Mouse (Mus musculus) midbrain, embryonic 16.5 days (tissue): ENCODE data around the gene Mbd3l2. TPM values are rescaled to one million over a fixed set of nuclear protein-coding genes. Genes with fewer than 3 reads are reported as not detected.
"Not testable (repeated sequence)": the region's sequence is repeated elsewhere in the genome, so short reads cannot be mapped to it uniquely, and the experiment has no call there.

Experiments used
- ATAC-seq: fragments of 200-750 bp; cut with Nextera tagmentation; 2 replicates; pipeline ENCODE4 v1.8.0; 2017; ENCODE audit warnings: moderate TSS enrichment
- H3K27ac ChIP-seq: fragments of 300-500 bp; sonication (generic); 2 replicates; pipeline ENCODE4 v1.5.1; 2014; ENCODE audit warnings: mild to moderate bottlenecking, low read length, mixed read lengths
- H3K27me3 ChIP-seq: fragments of 300-500 bp; sonication (generic); 2 replicates; pipeline ENCODE4 v1.6.1; 2014; ENCODE audit warnings: low read depth, low read length, mixed read lengths; ENCODE audit not compliant: control insufficient read depth, insufficient read depth
- H3K36me3 ChIP-seq: fragments of 300-500 bp; sonication (generic); 2 replicates; pipeline ENCODE4 v1.6.1; 2014; ENCODE audit warnings: mild to moderate bottlenecking, low read length, moderate library complexity, mixed read lengths; ENCODE audit not compliant: control insufficient read depth, insufficient read depth
- H3K4me1 ChIP-seq: fragments of 300-500 bp; sonication (generic); 2 replicates; pipeline ENCODE4 v1.6.1; 2014; ENCODE audit warnings: mild to moderate bottlenecking, low read length, mixed read lengths; ENCODE audit not compliant: control insufficient read depth, insufficient read depth
- H3K4me2 ChIP-seq: fragments of 300-500 bp; sonication (generic); 2 replicates; pipeline ENCODE4 v1.6.1; 2014; ENCODE audit warnings: mild to moderate bottlenecking, low read length, mixed read lengths
- H3K4me3 ChIP-seq: fragments of 300-500 bp; sonication (generic); 2 replicates; pipeline ENCODE4 v1.5.1; 2014; ENCODE audit warnings: low read depth, mild to moderate bottlenecking, low read length, moderate library complexity, mixed read lengths
- H3K9ac ChIP-seq: fragments of 300-500 bp; sonication (generic); 2 replicates; pipeline ENCODE4 v1.6.1; 2014; ENCODE audit warnings: low read depth, low read length, mixed read lengths
- H3K9me3 ChIP-seq: fragments of 300-500 bp; sonication (generic); replicated peaks from 2 replicates; pipeline ENCODE4 v1.6.1; 2014; ENCODE audit warnings: mild to moderate bottlenecking, low read length, mixed read lengths; ENCODE audit not compliant: control insufficient read depth, poor library complexity, severe bottlenecking
- WGBS: fragments of 180-500 bp; shearing (Covaris S2); extraction: QIAGEN DNeasy Blood & Tissue Kit; methylation state at CpG from one replicate; pipeline ENCODE4 v1.1.7; 2014; 5-methylcytosine and 5-hydroxymethylcytosine counted together
- polyA plus RNA-seq: library from polyadenylated mRNA; unstranded; fragments of >200 nt; fragmentation: Nextera tagmentation; extraction: Ambion mirVana; gene quantifications from 2 replicates; pipeline ENCODE4 v1.2.1, GENCODE M21; 2015

Mbd3l2 gene
- 0.09 and 0.20 TPM in 2 replicates for polyA plus RNA-seq

DNA sequence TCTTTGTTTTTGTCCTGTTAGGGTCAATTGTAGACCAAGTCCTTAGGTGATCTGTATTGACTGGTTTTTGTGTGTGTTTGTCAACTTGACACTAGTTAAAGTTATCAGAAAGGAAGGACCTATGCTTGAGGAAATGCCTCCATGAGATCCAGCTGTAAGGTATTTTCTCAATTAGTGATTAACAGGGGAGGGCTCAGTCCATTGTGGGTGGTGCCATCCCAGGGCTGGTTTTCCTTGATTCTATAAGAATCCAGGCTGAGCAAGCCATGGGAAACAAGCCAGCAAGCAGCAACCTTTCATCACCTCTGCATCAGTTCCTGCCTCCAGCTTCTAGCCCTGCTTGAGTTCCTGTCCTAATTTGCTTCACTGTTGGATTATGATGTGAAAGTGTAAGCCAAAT lies at the start of gene Mbd3l2:
Gene Mbd3l2 (plus strand): TSS at position 301 of the 400 bp plus-strand sequence.
- no peak within 1 kb of the TSS for H3K4me3 ChIP-seq
- H3K9me3 ChIP-seq, result no peaks in the 10 kb centered on the region
- H3K4me2 ChIP-seq, result no peak within 1 kb of the TSS
- no peak within 1 kb of the TSS for H3K9ac ChIP-seq
- H3K27ac ChIP-seq, result no peak within 1 kb of the TSS
- H3K36me3 ChIP-seq, result no peaks in the 10 kb centered on the region
- no peak for ATAC-seq
- H3K27me3 ChIP-seq, result no peaks in the 10 kb centered on the region
- H3K4me1 ChIP-seq, result no peaks in the 10 kb centered on the region

DNA sequence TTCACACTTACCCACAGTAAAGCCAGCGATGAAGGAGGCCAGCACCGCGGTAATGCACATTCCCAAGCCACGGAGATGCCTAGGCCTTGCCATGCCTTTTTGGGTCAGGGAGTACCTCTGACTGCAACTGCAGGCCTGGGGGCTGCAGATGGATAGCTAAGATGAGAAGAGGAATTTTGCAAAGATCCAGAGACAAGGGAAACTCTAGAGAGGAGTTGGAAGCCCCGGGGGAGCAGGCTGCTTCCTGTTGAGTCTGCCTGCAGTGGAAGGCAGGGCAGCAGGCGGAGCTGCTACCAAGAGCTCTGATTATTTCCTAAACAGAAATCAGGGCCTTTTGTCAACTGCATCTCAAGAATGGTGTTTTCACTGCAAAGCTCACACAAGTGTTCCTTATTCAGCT lies 44.7 kb upstream of the Mbd3l2 start:
- no peak overlapping the region for H3K27ac ChIP-seq
- peak overlapping the region; percentile 17; the same call in 1 of the 2 replicates for H3K4me2 ChIP-seq
- no peak for ATAC-seq
- no peak overlapping the region for H3K9ac ChIP-seq
- no peaks in the 10 kb centered on the region for H3K9me3 ChIP-seq
- no peaks in the 10 kb centered on the region for H3K27me3 ChIP-seq
- no peak overlapping the region for H3K4me3 ChIP-seq
- H3K4me1 ChIP-seq, result no peaks in the 10 kb centered on the region
- WGBS, result 32% methylated on average over 6 of the region's 6 CpGs
- no peaks in the 10 kb centered on the region for H3K36me3 ChIP-seq

DNA sequence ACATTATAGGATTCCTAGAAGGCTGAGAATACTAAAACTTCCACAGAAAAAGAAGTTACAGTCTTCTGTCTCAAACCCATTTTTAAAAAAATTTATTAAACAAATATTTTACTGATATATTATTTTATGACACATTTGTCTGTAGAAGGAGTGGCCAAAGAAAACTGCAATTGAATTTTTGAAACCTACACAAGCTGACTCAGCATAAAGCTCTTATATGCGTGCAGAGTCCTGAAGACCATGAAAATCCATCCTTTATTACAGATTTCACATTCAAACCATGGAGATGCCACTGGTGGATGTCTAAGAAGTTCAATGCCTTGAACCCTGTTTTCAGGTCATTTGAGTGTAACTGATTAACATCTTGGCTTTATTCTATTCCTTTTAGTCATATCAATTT lies 30.8 kb upstream of the Mbd3l2 start:
- 65% methylated on average over 1 of the region's 1 CpGs for WGBS
- Histone ChIP-seq H3K27ac (no peak overlapping the region), H3K36me3 (no peaks in the 10 kb centered on the region), H3K9ac (no peak overlapping the region), H3K9me3 (no peaks in the 10 kb centered on the region), H3K4me1 (no peaks in the 10 kb centered on the region), H3K4me3 (no peak overlapping the region), H3K4me2 (no peak overlapping the region), H3K27me3 (no peaks in the 10 kb centered on the region)
- no peak for ATAC-seq

- H3K4me3 ChIP-seq, H3K9me3 ChIP-seq, H3K4me1 ChIP-seq, H3K9ac ChIP-seq, H3K36me3 ChIP-seq, H3K4me2 ChIP-seq, H3K27me3 ChIP-seq, ATAC-seq, H3K27ac ChIP-seq: not testable (repeated sequence)
- 88% methylated on average over 2 of the region's 2 CpGs for WGBS
Measured at GRCm38 (mm10) chr9:18402895-18403294, 27.6 kb upstream of the Mbd3l2 start, which contains the start of gene Naalad2. Gene Naalad2 (minus strand): TSS chr9:18402995.

- H3K27me3 ChIP-seq, result no peaks in the 10 kb centered on the region
- no peak within 1 kb of the TSS for H3K9ac ChIP-seq
- no peaks in the 10 kb centered on the region for H3K36me3 ChIP-seq
- WGBS, result 64% methylated on average over 1 of the region's 1 CpGs
- no peak for ATAC-seq
- H3K27ac ChIP-seq, result no peak within 1 kb of the TSS
- no peaks in the 10 kb centered on the region for H3K9me3 ChIP-seq
- no peak within 1 kb of the TSS for H3K4me3 ChIP-seq
- H3K4me2 ChIP-seq, result no peak within 1 kb of the TSS
- H3K4me1 ChIP-seq, result no peaks in the 10 kb centered on the region
Measured at GRCm38 (mm10) chr9:18404118-18404517, 26.3 kb upstream of the Mbd3l2 start, which contains the start of gene Ubtfl1. Gene Ubtfl1 (plus strand): TSS chr9:18404418.

GRCm38 (mm10) chr9:18412371-18412770 lies 18.1 kb upstream of the Mbd3l2 start:
- not testable (repeated sequence) for ATAC-seq, H3K9me3 ChIP-seq, H3K9ac ChIP-seq, H3K36me3 ChIP-seq, H3K4me3 ChIP-seq, H3K4me1 ChIP-seq, H3K4me2 ChIP-seq, H3K27me3 ChIP-seq, H3K27ac ChIP-seq
- WGBS, result 87% methylated on average over 4 of the region's 4 CpGs

GRCm38 (mm10) chr9:18431687-18432086 lies 1.2 kb downstream of the Mbd3l2 start:
- WGBS, result 87% methylated on average over 10 of the region's 10 CpGs
- no peak for ATAC-seq

DNA sequence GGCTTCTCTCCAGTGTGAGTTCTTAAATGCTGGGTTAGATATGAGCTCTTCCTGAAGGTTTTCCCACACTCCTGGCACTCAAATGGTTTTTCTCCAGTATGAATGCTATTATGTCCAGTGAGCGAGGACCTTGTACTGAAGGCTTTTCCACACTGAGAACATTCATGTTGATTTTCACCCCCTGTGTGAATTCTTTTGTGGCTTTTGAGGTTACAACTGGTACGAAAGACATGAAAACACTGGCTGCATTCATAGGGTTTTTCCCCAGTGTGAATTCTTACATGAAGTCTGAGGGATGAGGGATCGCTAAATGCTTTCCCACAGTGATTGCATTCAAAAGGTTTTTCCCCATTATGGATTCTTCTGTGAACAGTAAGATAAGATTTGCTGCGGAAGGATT lies 26.1 kb downstream of the Mbd3l2 start:
- ATAC-seq, result no peak
- H3K27me3 ChIP-seq, result no peaks in the 10 kb centered on the region
- H3K4me3 ChIP-seq, result no peak overlapping the region
- H3K4me1 ChIP-seq, result no peaks in the 10 kb centered on the region
- H3K9ac ChIP-seq, result no peak overlapping the region
- H3K36me3 ChIP-seq, result peaks cover 41% of the 10 kb centered on the region
- H3K4me2 ChIP-seq, result no peak overlapping the region
- 75% methylated on average over 4 of the region's 4 CpGs for WGBS
- H3K9me3 ChIP-seq, result peaks cover 7% of the 10 kb centered on the region; the same call in 1 of the 2 replicates
- H3K27ac ChIP-seq, result no peak overlapping the region

More at GRCm38 (mm10) chr9:18431687-18432086, 1.2 kb downstream of the Mbd3l2 start:
- Histone ChIP-seq H3K27me3 (no peaks in the 10 kb centered on the region), H3K4me3 (no peak overlapping the region), H3K9ac (no peak overlapping the region), H3K4me1 (no peaks in the 10 kb centered on the region), H3K4me2 (no peak overlapping the region), H3K27ac (no peak overlapping the region), H3K9me3 (no peaks in the 10 kb centered on the region), H3K36me3 (no peaks in the 10 kb centered on the region)

- Histone ChIP-seq H3K4me2 (no peak overlapping the region), H3K36me3 (peaks cover 47% of the 10 kb centered on the region), H3K27me3 (no peaks in the 10 kb centered on the region), H3K9me3 (peaks cover 7% of the 10 kb centered on the region), H3K9ac (no peak overlapping the region), H3K4me3 (no peak overlapping the region), H3K27ac (no peak overlapping the region), H3K4me1 (peaks cover 13% of the 10 kb centered on the region; the same call in 1 of the 2 replicates)
- WGBS, result 21% methylated on average over 3 of the region's 3 CpGs
- ATAC-seq, result no peak
Measured at GRCm38 (mm10) chr9:18467350-18467749, 36.9 kb downstream of the Mbd3l2 start.
